Mouse (Mus musculus) cerebellum, adult (tissue): ENCODE results near the gene Smim8.
"Not testable (repeated sequence)": the region's sequence is repeated elsewhere in the genome, so short reads cannot be mapped to it uniquely, and the experiment has no call there.

Experiments
- ATAC-seq: cut with Nextera tagmentation; 2 replicates; pipeline ENCODE4 v1.9.2; 2017; ENCODE audit warnings: mild to moderate bottlenecking, moderate library complexity, mixed read lengths; ENCODE audit not compliant: insufficient number of reproducible peaks, low FRiP score, low TSS enrichment

Gene Smim8

GRCm38 (mm10) chr4:34777677-34778527 lies at the start of gene Smim8:
TSS of gene Smim8 (minus strand) at chr4:34778423.
- peak; percentile 100 for ATAC-seq

GRCm38 (mm10) chr4:34823901-34824300 lies 45.7 kb upstream of the Smim8 start:
- peak; percentile 40; the same call in 1 of the 2 replicates for ATAC-seq

- ATAC-seq = no peak
Measured at GRCm38 (mm10) chr4:34819904-34820303, 41.7 kb upstream of the Smim8 start.

GRCm38 (mm10) chr4:34801166-34802034 lies 23.2 kb upstream of the Smim8 start:
- no peak for ATAC-seq

GRCm38 (mm10) chr4:34798005-34798404 lies 19.8 kb upstream of the Smim8 start:
- ATAC-seq = no peak

- no peak for ATAC-seq
Measured at GRCm38 (mm10) chr4:34797294-34797983, 19.2 kb upstream of the Smim8 start.

GRCm38 (mm10) chr4:34796294-34796693 lies 18.1 kb upstream of the Smim8 start:
- ATAC-seq = no peak

- no peak for ATAC-seq
Measured at GRCm38 (mm10) chr4:34786476-34786875, 8.3 kb upstream of the Smim8 start.

- ATAC-seq = no peak; the same call in 1 of the 2 replicates
Measured at GRCm38 (mm10) chr4:34785646-34786045, 7.4 kb upstream of the Smim8 start.

GRCm38 (mm10) chr4:34784865-34785264 lies 6.6 kb upstream of the Smim8 start:
- ATAC-seq = no peak

GRCm38 (mm10) chr4:34782730-34783129 lies 4.5 kb upstream of the Smim8 start:
- no peak for ATAC-seq

- no peak for ATAC-seq
Measured at GRCm38 (mm10) chr4:34771652-34772371, 6.4 kb downstream of the Smim8 start.

- ATAC-seq = no peak
Measured at GRCm38 (mm10) chr4:34756163-34756562, 22.1 kb downstream of the Smim8 start, which contains the start of gene Gm136. TSS of gene Gm136 (minus strand) at chr4:34756263.

GRCm38 (mm10) chr4:34749236-34749635 lies 29.0 kb downstream of the Smim8 start:
- no peak for ATAC-seq

GRCm38 (mm10) chr4:34734461-34734860 lies 43.8 kb downstream of the Smim8 start:
- no peak for ATAC-seq

- ATAC-seq = not testable (repeated sequence)
Measured at GRCm38 (mm10) chr4:34733415-34733814, 44.8 kb downstream of the Smim8 start.

- peak; percentile 85 for ATAC-seq
Measured at GRCm38 (mm10) chr4:34729851-34730341, 48.3 kb downstream of the Smim8 start, which contains the start of gene Cfap206. TSS of gene Cfap206 (minus strand) at chr4:34730206.

GRCm38 (mm10) chr4:34725710-34726109 lies 52.5 kb downstream of the Smim8 start:
- ATAC-seq = not testable (repeated sequence)

GRCm38 (mm10) chr4:34724306-34724705 lies 53.9 kb downstream of the Smim8 start:
- ATAC-seq = no peak

GRCm38 (mm10) chr4:34723186-34723585 lies 55.0 kb downstream of the Smim8 start:
- ATAC-seq = no peak
